Mouse (Mus musculus) midbrain, embryonic 14.5 days (tissue): ENCODE data around the gene Mef2d. TPM values are rescaled to one million over a fixed set of nuclear protein-coding genes. Genes with fewer than 3 reads are reported as not detected.

ENCODE experiments used
- ATAC-seq: fragments of 200-750 bp; cut with Nextera tagmentation; 2 replicates; pipeline ENCODE4 v1.8.0; 2017; ENCODE audit warnings: moderate number of reproducible peaks, moderate library complexity; ENCODE audit not compliant: low FRiP score, low TSS enrichment
- DNase-seq: peaks from one replicate; pipeline ENCODE4 v3.0.0-alpha.2; 2015
- H3K27ac ChIP-seq: fragments of 300-500 bp; sonication (generic); replicated peaks from 2 replicates; pipeline ENCODE4 v1.5.1; 2014; ENCODE audit warnings: mild to moderate bottlenecking, low read depth, low read length, moderate library complexity
- H3K27me3 ChIP-seq: fragments of 300-500 bp; sonication (generic); 2 replicates; pipeline ENCODE4 v1.6.1; 2014; ENCODE audit warnings: low read length, control low read depth, mixed read lengths; ENCODE audit not compliant: control insufficient read depth, insufficient read depth
- H3K36me3 ChIP-seq: fragments of 300-500 bp; sonication (generic); 2 replicates; pipeline ENCODE4 v1.6.1; 2014; ENCODE audit warnings: low read length, control low read depth; ENCODE audit not compliant: control insufficient read depth, insufficient read depth
- H3K4me1 ChIP-seq: fragments of 300-500 bp; sonication (generic); 2 replicates; pipeline ENCODE4 v1.6.1; 2014; ENCODE audit warnings: mild to moderate bottlenecking, antibody characterized with exemption, low read length, control low read depth; ENCODE audit not compliant: control insufficient read depth, insufficient read depth
- H3K4me2 ChIP-seq: fragments of 300-500 bp; sonication (generic); 2 replicates; pipeline ENCODE4 v1.6.1; 2014; ENCODE audit warnings: mild to moderate bottlenecking, low read length, moderate library complexity
- H3K4me3 ChIP-seq: fragments of 300-500 bp; sonication (generic); replicated peaks from 2 replicates; pipeline ENCODE4 v1.5.1; 2014; ENCODE audit warnings: low read depth, low read length
- H3K9ac ChIP-seq: fragments of 300-500 bp; sonication (generic); replicated peaks from 2 replicates; pipeline ENCODE4 v1.6.1; 2014; ENCODE audit warnings: mild to moderate bottlenecking, low read length, moderate library complexity
- H3K9me3 ChIP-seq: fragments of 300-500 bp; sonication (generic); 2 replicates; pipeline ENCODE4 v1.6.1; 2016; ENCODE audit warnings: low read length, control low read depth, mixed read lengths; ENCODE audit not compliant: control insufficient read depth
- WGBS: fragments of 180-500 bp; shearing (Covaris S2); extraction: QIAGEN DNeasy Blood & Tissue Kit; methylation state at CpG from one replicate; pipeline ENCODE4 v1.1.7; 2014; 5-methylcytosine and 5-hydroxymethylcytosine counted together
- polyA plus RNA-seq: library from polyadenylated mRNA; unstranded; fragments of >200 nt; fragmentation: Nextera tagmentation; extraction: Ambion mirVana; gene quantifications from 2 replicates; pipeline ENCODE4 v1.2.1, GENCODE M21; 2014

Mef2d gene
- polyA plus RNA-seq, 1 experiment from 2014 or later: 23.7 TPM

- 58% methylated on average over 6 of the region's 6 CpGs for WGBS
- peaks cover 34% of the 10 kb centered on the region for H3K4me1 ChIP-seq
- H3K27me3 ChIP-seq: peaks cover 18% of the 10 kb centered on the region
- ATAC-seq (no peak), DNase-seq (no peak)
- peak overlapping the region; percentile 95 for H3K4me2 ChIP-seq
- H3K9me3 ChIP-seq: no peaks in the 10 kb centered on the region
- no peaks in the 10 kb centered on the region for H3K36me3 ChIP-seq
- H3K9ac ChIP-seq: no peak overlapping the region
- peak overlapping the region; percentile 92; the same call in 1 of the 2 replicates for H3K4me3 ChIP-seq
- peak overlapping the region; percentile 33; the same call in 1 of the 2 replicates for H3K27ac ChIP-seq
Measured at GRCm38 (mm10) chr3:88140903-88141430, 1.2 kb upstream of the Mef2d start.

- Histone ChIP-seq H3K9me3 (no peaks in the 10 kb centered on the region), H3K27ac (peak overlapping the region; percentile 97), H3K27me3 (peaks cover 18% of the 10 kb centered on the region), H3K4me2 (peak overlapping the region; percentile 95), H3K4me1 (peaks cover 39% of the 10 kb centered on the region), H3K4me3 (peak overlapping the region; percentile 92), H3K36me3 (no peaks in the 10 kb centered on the region), H3K9ac (peak overlapping the region; percentile 34; the same call in 1 of the 2 replicates)
- 14% methylated on average over 9 of the region's 9 CpGs for whole genome bisulfite sequencing
- ATAC-seq: no peak
- no peak for DNase-seq
Measured at GRCm38 (mm10) chr3:88141439-88141786, 759 bp upstream of the Mef2d start.

GRCm38 (mm10) chr3:88142546-88142915 lies 359 bp downstream of the Mef2d start:
- ATAC-seq (peak; percentile 53), DNase-seq (peak; percentile 83)
- Histone ChIP-seq H3K4me1 (peaks cover 47% of the 10 kb centered on the region), H3K27me3 (peaks cover 18% of the 10 kb centered on the region), H3K4me2 (peak overlapping the region; percentile 95), H3K9me3 (no peaks in the 10 kb centered on the region), H3K4me3 (peak overlapping the region; percentile 92), H3K36me3 (no peaks in the 10 kb centered on the region), H3K27ac (peak overlapping the region; percentile 97), H3K9ac (peak overlapping the region; percentile 84)
- 0% methylated on average over 57 of the region's 57 CpGs for WGBS

GRCm38 (mm10) chr3:88142916-88143771 lies 972 bp downstream of the Mef2d start:
- Histone ChIP-seq H3K4me1 (peaks cover 47% of the 10 kb centered on the region), H3K27ac (peak overlapping the region; percentile 97), H3K9me3 (no peaks in the 10 kb centered on the region), H3K9ac (peak overlapping the region; percentile 84), H3K27me3 (peaks cover 18% of the 10 kb centered on the region), H3K4me3 (peak overlapping the region; percentile 92), H3K4me2 (peak overlapping the region; percentile 95), H3K36me3 (no peaks in the 10 kb centered on the region)
- ATAC-seq (no peak), DNase-seq (peak; percentile 60)
- WGBS: under 1% methylated on average over 33 of the region's 33 CpGs

GRCm38 (mm10) chr3:88143961-88144486 lies 1.9 kb downstream of the Mef2d start:
- Histone ChIP-seq H3K9me3 (no peaks in the 10 kb centered on the region), H3K27ac (peak overlapping the region; percentile 50), H3K9ac (peak overlapping the region; percentile 84), H3K4me2 (peak overlapping the region; percentile 95), H3K4me3 (peak overlapping the region; percentile 92), H3K4me1 (peaks cover 46% of the 10 kb centered on the region), H3K36me3 (no peaks in the 10 kb centered on the region), H3K27me3 (peaks cover 18% of the 10 kb centered on the region)
- DNase-seq (peak; percentile 40), ATAC-seq (no peak)
- WGBS: 15% methylated on average over 5 of the region's 5 CpGs

- no peak for ATAC-seq
- peak overlapping the region; percentile 84 for H3K9ac ChIP-seq
- peaks cover 47% of the 10 kb centered on the region for H3K4me1 ChIP-seq
- peak overlapping the region; percentile 26; the same call in 1 of the 2 replicates for H3K27ac ChIP-seq
- WGBS: 78% methylated on average over 6 of the region's 6 CpGs
- H3K4me2 ChIP-seq: peak overlapping the region; percentile 95
- peak overlapping the region; percentile 92 for H3K4me3 ChIP-seq
- DNase-seq: no peak
- no peaks in the 10 kb centered on the region for H3K36me3 ChIP-seq
- no peaks in the 10 kb centered on the region for H3K9me3 ChIP-seq
- H3K27me3 ChIP-seq: peaks cover 14% of the 10 kb centered on the region
Measured at GRCm38 (mm10) chr3:88144648-88145410, 2.7 kb downstream of the Mef2d start.

GRCm38 (mm10) chr3:88145411-88145782 lies 3.2 kb downstream of the Mef2d start:
- Histone ChIP-seq H3K9me3 (no peaks in the 10 kb centered on the region), H3K27me3 (peaks cover 9% of the 10 kb centered on the region), H3K27ac (peak overlapping the region; percentile 26; the same call in 1 of the 2 replicates), H3K4me2 (peak overlapping the region; percentile 95), H3K4me1 (peaks cover 53% of the 10 kb centered on the region), H3K4me3 (no peak overlapping the region), H3K36me3 (no peaks in the 10 kb centered on the region), H3K9ac (peak overlapping the region; percentile 84; the same call in 1 of the 2 replicates)
- 26% methylated on average over 4 of the region's 4 CpGs for WGBS
- no peak for ATAC-seq
- DNase-seq: no peak

GRCm38 (mm10) chr3:88145952-88146351 lies 3.8 kb downstream of the Mef2d start:
- Histone ChIP-seq H3K4me3 (no peak overlapping the region), H3K9me3 (no peaks in the 10 kb centered on the region), H3K36me3 (no peaks in the 10 kb centered on the region), H3K27me3 (peaks cover 3% of the 10 kb centered on the region), H3K27ac (no peak overlapping the region), H3K4me1 (peaks cover 58% of the 10 kb centered on the region), H3K9ac (peak overlapping the region; percentile 84; the same call in 1 of the 2 replicates), H3K4me2 (peak overlapping the region; percentile 95)
- ATAC-seq: no peak
- 75% methylated on average over 5 of the region's 5 CpGs for WGBS
- DNase-seq: no peak
